Mouse (Mus musculus): ENCODE measurements around the gene Gm10570.

The Gm10570 gene

GRCm38 (mm10) chr4:130308231-130309081 is at the start of gene Gm10570, which contains the start of gene Fabp3:
Gm10570 (minus strand) TSS chr4:130308674.
Fabp3 (plus strand) TSS chr4:130308595.
- in situ Hi-C loops (cut with MboI, MseI), result loop anchor here (10.0 kb wide), 1 partner anchor 326 kb away; no protein-coding TSS in a partner anchor

GRCm38 (mm10) chr4:130357946-130358345 is 49.5 kb upstream of the Gm10570 start:
- in situ Hi-C loops (cut with MboI, MseI), result loop anchor here (25.0 kb wide), 1 partner anchor 1504 kb away; the partner anchor contains the start of gene Srsf4

GRCm38 (mm10) chr4:130352588-130352987 is 44.1 kb upstream of the Gm10570 start:
- in situ Hi-C loops (cut with MboI, MseI), result loop anchor here (25.0 kb wide), 1 partner anchor 1510 kb away; the partner anchor contains the start of gene Srsf4

DNA sequence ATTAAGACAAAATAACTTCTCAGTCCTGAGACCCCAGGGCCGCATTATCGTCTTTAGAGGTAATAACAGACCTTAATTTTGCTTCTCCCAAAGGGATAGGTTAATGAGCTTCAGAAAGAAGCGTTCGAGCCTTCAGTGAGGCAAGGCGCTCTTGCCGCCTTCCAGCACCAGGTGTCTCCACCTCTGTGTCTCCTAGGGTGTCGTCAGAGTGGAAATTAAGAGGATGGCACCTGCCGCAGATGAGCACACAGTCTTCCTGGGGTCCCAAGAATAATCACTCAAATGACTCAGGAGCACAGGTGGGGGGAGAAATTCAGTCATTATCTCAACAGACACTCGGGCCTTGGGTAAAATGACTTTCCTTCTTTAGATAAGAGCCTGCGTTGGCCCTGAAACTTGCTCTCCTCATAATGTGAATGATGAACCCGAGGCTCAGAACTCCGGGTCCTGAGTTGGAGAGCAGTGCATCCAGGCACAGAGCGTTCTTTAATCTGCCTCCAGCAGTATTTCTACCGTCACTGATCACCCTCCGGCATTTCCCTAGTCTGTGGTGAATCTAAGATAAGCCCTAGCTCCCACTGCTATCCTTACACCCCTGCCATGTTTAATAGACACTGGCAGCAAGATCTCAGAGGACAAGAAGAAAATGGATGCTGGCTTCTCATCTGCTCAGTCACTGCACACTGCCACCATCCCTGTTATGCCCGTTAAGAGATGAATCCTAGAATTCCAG is 42.4 kb upstream of the Gm10570 start:
- in situ Hi-C loops (cut with MboI, MseI), result loop anchor here (25.0 kb wide), 1 partner anchor 1511 kb away; the partner anchor contains the start of gene Srsf4

- in situ Hi-C loops (cut with MboI, MseI), result loop anchor here (25.0 kb wide), 1 partner anchor 1513 kb away; the partner anchor contains the start of gene Srsf4
Observed at GRCm38 (mm10) chr4:130349666-130350065, 41.2 kb upstream of the Gm10570 start.

GRCm38 (mm10) chr4:130341691-130342090 is 33.2 kb upstream of the Gm10570 start:
- in situ Hi-C loops (cut with MboI, MseI), result no loop called here

DNA sequence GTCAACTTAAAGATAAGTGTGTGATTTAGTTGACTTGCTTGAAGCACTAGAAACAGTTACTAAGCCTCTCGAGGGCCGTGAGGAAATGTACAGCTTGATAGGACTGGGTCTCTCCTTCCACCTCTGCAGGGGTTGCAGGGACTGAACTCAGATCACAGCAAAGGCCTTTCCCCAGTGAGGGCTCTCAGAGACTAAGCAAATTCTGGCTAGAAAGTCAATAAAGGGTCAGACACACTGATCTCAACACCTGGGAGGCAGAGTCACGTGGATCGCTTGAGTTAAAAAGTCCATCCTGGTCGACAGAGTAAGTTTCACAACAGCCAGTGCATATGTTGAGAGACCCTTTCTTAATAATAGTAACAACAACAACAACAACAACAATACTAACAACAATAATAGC is 27.4 kb upstream of the Gm10570 start:
- in situ Hi-C loops (cut with MboI, MseI), result no loop called here

GRCm38 (mm10) chr4:130327366-130327765 is 18.9 kb upstream of the Gm10570 start:
- in situ Hi-C loops (cut with MboI, MseI), result no loop called here

DNA sequence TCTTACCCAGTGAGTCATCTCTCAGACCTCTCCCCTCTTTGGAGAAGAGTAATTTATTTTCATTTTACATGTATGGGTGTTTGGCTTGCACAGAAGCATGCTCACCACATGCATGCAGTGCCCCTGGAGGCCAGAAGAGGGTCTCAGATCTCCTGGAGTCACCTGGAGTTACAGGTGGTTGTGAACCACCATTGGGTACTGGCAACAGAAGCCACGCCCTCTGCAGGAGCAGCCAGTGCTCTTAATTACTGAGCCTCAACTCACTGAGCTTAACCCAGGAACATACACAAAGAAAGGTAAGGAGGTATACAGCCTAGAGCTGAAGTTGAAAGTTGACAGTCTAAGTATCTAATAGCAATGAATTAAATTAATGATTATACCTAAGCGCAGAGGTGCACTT is 17.0 kb upstream of the Gm10570 start:
- in situ Hi-C loops (cut with MboI, MseI), result no loop called here

DNA sequence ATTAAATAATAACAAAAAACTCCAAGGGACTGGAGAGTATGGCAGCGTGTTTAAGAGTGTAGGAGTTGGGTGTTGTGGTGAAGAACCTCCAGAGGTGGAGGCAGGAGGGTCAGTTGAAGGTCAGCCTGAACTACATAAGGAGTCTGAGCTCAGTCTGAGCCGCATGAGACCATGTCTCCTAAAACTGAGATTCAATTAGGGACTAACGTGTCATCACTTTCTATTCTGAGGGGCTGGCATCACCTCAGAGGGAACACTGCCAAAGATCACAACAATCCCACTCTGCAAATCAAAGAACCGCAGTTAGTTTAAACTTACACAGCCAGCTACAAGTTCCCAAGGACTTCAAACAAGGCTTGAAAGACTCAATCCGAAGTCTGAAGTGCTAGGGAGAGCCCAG is 15.1 kb upstream of the Gm10570 start:
- in situ Hi-C loops (cut with MboI, MseI), result no loop called here

- in situ Hi-C loops (cut with MboI, MseI), result no loop called here
Observed at GRCm38 (mm10) chr4:130323165-130323564, 14.7 kb upstream of the Gm10570 start.

DNA sequence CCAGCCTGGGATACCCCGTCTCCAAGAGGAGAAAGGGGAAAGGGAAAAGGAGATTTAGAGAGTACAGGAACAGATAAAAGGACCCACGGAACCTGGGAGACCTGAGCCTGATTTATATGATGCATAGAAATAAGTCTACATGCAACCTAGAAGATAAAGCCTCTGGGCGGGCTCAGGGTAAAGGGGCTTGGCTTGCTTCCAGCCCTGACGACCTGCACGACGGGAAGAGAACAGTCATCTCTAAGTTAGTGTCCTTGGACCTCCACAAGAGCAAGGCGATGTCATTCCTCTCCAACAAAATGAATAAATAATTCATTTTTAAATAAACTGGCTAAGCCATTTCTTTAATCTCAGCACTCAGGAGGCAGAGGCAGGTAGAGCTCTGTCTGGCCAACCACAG is 14.1 kb upstream of the Gm10570 start:
- in situ Hi-C loops (cut with MboI, MseI), result no loop called here

DNA sequence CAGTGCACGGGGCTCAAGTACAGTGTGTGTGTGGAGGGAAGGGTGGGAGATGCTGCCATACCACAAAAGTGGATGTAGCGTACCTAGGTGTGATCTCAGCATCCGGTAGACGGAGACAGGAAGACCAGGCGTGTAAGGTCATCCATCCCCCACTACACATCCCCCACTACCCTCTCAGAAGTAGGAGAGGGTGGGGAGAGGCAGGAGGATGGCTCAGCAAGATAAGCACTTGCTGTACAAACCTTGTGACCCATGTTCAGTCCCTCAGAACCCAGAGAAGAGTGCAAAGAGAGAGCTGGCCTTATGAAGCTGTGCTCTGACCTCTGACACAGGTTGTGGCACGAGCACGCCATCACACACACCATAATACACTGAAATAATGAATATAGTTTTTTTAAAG is 13.2 kb upstream of the Gm10570 start:
- in situ Hi-C loops (cut with MboI, MseI), result no loop called here

DNA sequence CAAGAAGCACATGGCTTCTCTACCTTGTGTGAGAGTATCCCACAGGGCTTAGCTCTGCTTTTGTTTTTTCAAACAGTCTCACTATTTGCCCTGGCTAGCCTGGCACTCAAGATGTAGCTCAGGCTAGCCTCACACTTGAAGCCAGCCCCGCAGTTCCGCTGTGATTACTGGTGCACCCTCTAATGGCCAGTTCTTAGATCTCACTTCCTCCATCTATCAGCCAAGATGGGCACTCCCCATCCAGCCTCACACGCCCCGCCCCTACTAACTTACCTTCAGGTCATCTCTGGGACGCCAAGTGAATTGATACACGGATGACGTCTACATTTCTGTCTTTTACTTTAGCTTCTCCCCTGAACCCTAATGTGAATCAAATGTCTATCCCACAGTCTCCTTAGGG is 11.1 kb upstream of the Gm10570 start:
- in situ Hi-C loops (cut with MboI, MseI), result no loop called here

GRCm38 (mm10) chr4:130318122-130318521 is 9.6 kb upstream of the Gm10570 start:
- in situ Hi-C loops (cut with MboI, MseI), result no loop called here

DNA sequence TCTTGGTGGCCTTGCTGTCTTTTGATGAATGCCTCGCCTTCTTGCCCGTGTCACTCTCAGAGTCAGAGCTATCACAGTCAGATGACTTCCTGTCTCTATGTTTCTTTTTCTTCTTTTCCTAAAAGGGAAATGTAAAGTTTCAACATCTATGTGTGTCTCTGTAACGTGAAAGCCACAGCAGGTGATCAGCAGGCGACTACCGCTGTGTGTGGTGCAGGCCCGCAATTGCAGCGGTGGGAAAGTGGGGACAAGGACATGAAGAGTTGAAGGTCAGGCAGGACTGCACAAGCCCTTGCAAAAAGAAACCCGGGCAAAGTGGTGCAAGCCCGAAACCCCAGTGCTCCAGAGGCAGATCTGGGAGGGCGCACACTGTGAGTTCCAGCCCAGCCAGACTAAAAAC is 8.2 kb upstream of the Gm10570 start:
- in situ Hi-C loops (cut with MboI, MseI), result no loop called here

- in situ Hi-C loops (cut with MboI, MseI), result no loop called here
Observed at GRCm38 (mm10) chr4:130315771-130316527, 7.5 kb upstream of the Gm10570 start.

DNA sequence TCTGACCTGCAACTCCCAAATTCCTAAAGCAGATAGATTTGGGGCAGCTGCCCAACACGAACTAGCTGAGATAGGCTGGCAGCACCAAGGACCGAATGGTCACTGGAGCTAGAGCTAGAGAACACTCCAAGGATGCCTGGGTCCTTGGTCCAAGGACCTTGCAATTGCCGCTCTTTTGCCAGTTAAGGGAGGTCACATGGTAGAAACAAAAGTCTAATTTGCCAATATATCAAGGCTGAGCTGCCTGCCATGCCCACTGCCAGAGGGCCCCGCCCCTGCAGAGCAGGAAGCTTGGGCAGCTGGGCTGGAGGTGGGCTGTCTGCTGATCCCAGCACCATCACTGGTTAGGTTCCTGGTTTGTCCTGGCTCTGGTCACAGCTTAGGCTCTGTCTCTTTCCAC is 5.1 kb upstream of the Gm10570 start:
- in situ Hi-C loops (cut with MboI, MseI), result no loop called here

DNA sequence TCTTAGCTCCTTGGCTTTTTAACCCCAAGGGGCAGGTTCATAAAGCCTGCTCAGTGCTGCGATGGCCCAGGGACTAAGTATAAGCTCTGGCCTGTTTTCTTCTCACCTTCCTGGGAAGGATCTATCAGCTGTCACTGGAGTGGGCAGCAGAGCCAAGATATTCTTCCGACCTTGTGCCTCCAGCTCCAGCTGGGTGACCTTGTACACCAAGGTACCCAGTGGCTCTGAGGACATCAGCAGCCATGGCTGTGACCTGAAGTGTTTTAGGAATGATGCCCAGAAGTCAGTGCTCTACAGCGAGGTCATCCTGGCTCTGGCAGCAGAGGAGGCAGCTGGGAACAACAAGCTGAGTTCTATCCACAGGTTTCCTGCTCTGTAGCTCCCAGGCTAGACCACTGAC is 4.1 kb upstream of the Gm10570 start:
- in situ Hi-C loops (cut with MboI, MseI), result no loop called here

GRCm38 (mm10) chr4:130309254-130309653 is 780 bp upstream of the Gm10570 start:
- in situ Hi-C loops (cut with MboI, MseI), result loop anchor here (10.0 kb wide), 1 partner anchor 326 kb away; no protein-coding TSS in a partner anchor

DNA sequence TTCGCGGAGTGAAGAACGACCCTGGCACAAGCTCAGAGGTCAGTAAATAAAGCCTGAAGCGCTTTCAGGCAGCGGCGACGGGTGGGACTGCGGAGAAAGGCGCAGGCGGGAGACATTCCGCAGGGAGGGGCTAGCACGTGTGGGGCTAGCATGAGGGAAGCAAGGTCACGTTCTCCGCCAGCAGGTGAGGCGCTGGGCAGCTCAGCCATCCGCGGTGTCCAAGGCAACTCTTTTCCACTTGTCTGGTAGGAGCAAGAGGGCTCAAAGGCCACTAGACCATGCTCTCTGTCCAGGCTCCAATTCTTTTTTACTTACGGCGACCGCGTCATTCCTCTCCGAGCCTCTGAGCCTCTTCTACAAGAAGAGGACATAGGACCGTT is 633 bp downstream of the Gm10570 start:
- in situ Hi-C loops (cut with MboI, MseI), result loop anchor here (10.0 kb wide), 1 partner anchor 327 kb away; no protein-coding TSS in a partner anchor
